Mouse (Mus musculus) small intestine, adult 2 months (tissue): Measurements from ENCODE around the gene Slc2a8.

ENCODE experiments used
- CTCF ChIP-seq: fragments of 200-500 bp; IDR thresholded peaks from 2 replicates; pipeline ENCODE4 v1.5.1; 2012; ENCODE audit warnings: low read depth, mild to moderate bottlenecking, control low read depth, inconsistent platforms, low read length, moderate library complexity, mixed read lengths; ENCODE audit not compliant: insufficient replicate concordance, insufficient read length; ENCODE audit errors: extremely low read depth
- POLR2A ChIP-seq: fragments of 200-500 bp; IDR thresholded peaks from 2 replicates; pipeline ENCODE4 v1.6.1; 2012; ENCODE audit warnings: low read depth, mild to moderate bottlenecking, control low read depth, inconsistent platforms, low read length, moderate library complexity

DNA sequence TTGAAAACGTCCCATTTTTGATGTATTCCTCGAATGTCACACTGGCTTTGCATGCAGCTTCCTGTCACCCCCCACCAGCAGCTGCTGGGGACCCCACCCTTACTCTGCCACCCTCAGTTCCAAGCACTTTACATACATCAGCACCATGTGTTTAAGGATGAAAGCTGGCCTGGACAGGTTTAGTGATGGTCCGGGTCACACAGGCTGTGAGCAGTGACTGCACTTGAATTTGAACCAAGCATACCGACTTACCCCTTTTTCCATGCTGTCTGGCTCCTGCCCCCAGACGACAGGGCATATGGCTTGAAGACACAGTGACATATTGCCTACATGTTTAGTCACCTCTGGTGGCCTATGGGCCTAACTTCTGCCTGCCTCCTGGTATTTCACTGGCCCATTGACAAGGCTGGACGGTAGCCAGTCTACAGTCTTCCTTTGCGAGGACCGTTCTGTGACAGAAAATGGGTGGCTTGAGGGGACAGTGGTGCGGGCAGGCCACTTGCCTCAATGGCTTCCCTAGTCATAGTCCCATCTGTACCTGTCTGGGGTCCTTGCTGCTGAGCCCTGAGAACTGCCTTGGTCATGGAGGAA is 13.8 kb downstream of the Slc2a8 start:
- TF ChIP-seq POLR2A, result no peak
- no peak for TF ChIP-seq CTCF
